Mouse (Mus musculus): ENCODE measurements at regions not wholly inside any gene's neighbourhood (a gene's known extent, or its start where the extent isn't known, plus 50 kb on each side); places are given as distances from the start of the nearest gene placed in this dataset.

- Histone ChIP-seq H3K4me1 (ENCODE audit: insufficient read depth) (no peaks in the 10 kb centered on the region), H3K36me3 (replicated peaks; ENCODE audit: insufficient read depth, low read length) (no peaks in the 10 kb centered on the region), H3K4me3 (ENCODE audit: low read depth, low read length) (no peak overlapping the region), H3K27ac (ENCODE audit: low read depth) (no peak overlapping the region), H3K9me3 (ENCODE audit: low read length) (no peaks in the 10 kb centered on the region; the same call in 1 of the 2 replicates), H3K4me2 (ENCODE audit: low read depth, low read length) (no peak overlapping the region), H3K27me3 (ENCODE audit: insufficient read depth, low read length) (no peaks in the 10 kb centered on the region), H3K9ac (replicated peaks) (no peak overlapping the region)
- 48% methylated on average over 1 of the region's 1 CpGs for WGBS (ENCODE audit: insufficient replicate concordance)
- TF ChIP-seq EP300 (IDR thresholded peaks at IDR 0.05; ENCODE audit: low read depth): no peak
- TF ChIP-seq CTCF (IDR thresholded peaks at IDR 0.05; ENCODE audit: low read depth): no peak
- DNase-seq (no peak), ATAC-seq (no peak)
Measured at GRCm38 (mm10) chrX:51892716-51893115, 79.9 kb downstream of the 1700080O16Rik start.

- Histone ChIP-seq H3K27me3 (ENCODE audit: insufficient read depth, low read length) (no peaks in the 10 kb centered on the region), H3K9me3 (ENCODE audit: low read length) (no peaks in the 10 kb centered on the region), H3K9ac (replicated peaks) (no peak overlapping the region), H3K27ac (ENCODE audit: low read depth) (no peak overlapping the region), H3K4me1 (ENCODE audit: insufficient read depth) (no peaks in the 10 kb centered on the region), H3K4me3 (ENCODE audit: low read depth, low read length) (no peak overlapping the region), H3K36me3 (replicated peaks; ENCODE audit: insufficient read depth, low read length) (no peaks in the 10 kb centered on the region), H3K4me2 (ENCODE audit: low read depth, low read length) (no peak overlapping the region)
- TF ChIP-seq EP300 (IDR thresholded peaks at IDR 0.05; ENCODE audit: low read depth) (no peak), CTCF (IDR thresholded peaks at IDR 0.05; ENCODE audit: low read depth) (no peak)
- ATAC-seq (no peak), DNase-seq (no peak)
- WGBS (ENCODE audit: insufficient replicate concordance): 81% methylated on average over 5 of the region's 5 CpGs
Measured at GRCm38 (mm10) chrX:51886129-51886528, 85.1 kb upstream of the Usp26 start.
